Mouse (Mus musculus) fibroblast of lung, adult 2 months (primary cell): Measurements from ENCODE around the gene Carhsp1.

Experiments used
- DNase-seq: peaks from one replicate; pipeline ENCODE4 v3.0.0-alpha.2; 2011; ENCODE audit warnings: low read depth

Gene Carhsp1

DNA sequence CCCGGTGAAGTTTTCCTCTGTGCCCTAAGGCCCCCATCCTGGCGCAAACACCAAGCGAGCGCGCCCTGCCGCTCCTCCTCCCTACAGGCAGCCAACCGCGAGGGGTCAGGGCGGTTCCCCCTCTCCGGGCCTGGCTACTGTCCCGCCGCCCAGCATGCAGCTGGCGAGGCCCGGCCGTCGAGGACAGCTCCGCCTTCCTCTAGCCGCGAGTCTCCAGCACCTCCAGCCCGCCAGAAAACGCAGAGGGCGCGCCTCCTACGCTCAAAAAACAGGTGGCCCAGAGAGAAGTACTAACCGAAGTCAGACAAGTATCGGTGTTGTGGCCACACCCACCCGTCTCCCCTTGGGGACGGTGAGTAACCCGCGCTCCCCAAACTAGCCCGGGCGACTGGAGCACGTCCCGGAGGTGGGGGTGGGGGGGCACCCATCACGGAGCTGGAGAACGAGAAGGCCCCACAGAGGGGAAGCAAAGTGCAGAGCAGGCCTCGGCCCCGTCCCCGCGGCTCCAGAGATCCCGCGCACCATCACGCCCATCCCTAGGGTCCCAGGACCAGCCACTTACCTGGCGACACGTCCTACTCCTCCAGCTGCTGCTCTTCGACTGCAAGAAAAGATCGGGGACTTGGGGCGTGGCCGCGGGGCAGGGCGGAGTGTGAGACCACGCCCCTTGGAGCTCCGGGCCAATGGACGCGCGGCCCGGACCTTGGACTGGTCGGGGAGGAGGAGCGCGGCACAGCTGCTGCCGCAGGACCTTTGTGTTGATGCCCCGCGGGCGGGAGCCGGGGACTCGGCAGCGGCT is at the start of gene Carhsp1:
Carhsp1 (minus strand) TSS at position 605 of the 799 bp plus-strand sequence.
- peak; percentile 79 for DNase-seq

DNA sequence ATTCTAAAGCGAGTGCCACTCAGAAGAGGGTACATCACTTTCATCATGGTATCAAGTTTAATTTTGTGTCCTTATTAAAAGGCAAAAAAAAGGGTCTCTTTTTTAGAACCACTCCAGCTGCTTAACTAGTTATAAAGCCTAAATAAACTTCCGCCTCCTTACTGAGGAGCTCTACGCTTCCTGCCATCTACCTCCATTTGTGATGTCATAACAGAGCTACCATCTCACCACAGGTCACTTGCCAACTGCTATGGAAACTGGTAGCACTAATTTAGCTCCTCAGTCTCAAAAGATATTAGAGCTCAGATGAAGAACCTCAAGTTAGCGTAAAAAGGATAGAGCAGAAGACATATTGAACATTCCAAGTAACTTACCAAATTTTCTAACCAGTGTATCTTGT is 48.5 kb upstream of the Carhsp1 start:
- no peak for DNase-seq

DNA sequence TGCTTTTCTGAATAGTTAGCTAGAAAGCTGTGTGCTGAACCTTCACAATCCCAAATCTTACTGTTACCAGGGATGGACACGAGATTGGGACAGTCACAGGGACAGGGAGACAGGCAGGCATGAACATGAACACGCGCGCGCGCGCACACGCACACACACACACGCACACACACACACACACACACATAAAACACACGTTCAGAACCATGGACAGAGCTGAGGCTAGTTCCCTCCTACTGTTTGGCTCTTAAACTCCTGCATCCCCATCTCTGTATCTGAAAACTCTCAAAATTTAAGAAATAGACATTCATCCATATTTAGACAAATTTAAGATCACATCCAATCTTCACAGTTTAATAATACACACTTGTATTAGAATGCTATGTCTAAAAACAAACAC is 45.8 kb upstream of the Carhsp1 start:
- DNase-seq, result no peak

DNA sequence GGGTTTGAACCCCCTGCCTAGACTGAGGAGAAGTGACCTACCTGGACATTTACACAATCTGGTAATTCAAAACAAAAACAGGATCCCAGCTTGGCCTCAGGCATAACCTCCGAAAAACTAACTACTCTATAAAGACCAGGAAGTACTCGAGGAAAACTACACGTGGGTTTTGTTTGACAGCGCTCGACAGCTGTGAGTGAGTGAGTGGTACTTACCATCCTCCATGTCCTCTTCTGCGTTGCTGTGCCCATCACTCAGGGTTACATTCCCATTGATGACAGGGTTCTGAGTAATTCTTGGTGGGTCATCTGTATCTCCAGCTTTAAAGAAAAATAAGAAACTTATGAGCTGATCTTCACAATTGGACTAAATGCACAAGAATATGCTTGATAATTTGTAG is 44.3 kb upstream of the Carhsp1 start:
- DNase-seq, result no peak

DNA sequence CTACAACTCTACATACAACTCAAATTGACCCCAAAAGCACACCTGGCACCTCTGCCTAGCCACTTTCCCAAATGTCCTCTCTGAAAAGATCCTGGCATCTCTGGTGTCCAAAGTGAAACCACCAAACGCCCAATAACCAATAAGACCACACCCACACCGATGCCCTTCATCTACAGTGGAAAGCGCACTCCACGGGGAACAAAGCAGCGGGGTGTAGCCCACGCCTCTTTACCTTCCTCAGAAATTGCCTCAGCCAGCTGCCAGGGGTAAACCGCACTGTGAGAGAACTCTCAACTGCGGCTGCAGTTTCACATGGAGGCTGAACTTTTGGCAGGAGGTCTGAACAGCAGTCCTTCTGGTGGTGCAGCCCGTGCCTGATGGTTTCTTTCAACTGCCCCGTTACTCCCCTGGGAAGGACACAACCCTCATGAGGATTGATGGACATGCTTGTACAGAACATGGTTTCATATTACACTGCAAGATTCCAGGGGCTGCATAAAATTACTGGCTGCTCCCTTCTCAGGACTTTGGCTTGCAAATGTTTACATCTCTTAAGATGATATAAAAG is 43.6 kb upstream of the Carhsp1 start:
- no peak for DNase-seq

DNA sequence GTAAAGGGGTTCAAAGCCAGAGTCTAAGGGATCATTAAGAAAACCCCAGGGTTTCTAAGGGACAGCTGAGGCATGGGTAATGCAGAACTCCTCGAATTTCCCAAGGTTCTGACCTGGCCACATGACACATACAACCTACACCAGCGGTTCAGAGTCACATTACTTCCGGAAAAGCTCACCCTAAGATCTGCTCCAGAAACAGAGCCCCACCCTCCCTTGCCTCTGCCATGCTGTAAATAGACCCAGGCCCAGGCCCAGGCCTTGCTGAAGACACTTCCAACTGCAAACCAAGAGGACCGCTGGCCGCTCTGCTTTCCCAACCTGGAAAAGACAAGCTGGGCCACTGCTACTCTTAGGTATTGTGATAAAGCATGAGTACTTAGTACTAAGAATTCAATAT is 42.9 kb upstream of the Carhsp1 start:
- no peak for DNase-seq

DNA sequence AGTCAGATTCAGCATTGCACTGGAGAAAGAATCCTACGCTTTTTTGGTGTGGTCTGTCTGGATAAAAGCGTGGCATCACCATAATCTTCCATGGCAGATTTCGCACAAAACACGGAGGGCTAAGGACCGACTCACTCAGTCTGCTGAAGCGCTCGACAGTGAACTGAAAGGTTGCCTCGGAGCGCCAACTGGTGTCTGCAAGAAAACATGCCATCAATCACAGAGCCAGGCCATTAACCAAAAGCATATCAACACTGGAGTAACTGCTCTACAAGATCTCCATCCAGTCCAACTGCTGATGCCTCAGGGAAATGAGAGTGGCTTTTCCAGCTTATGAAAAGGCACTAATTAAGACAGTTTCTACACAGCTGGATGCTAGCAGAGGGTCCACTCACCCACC is 40.0 kb upstream of the Carhsp1 start:
- no peak for DNase-seq

DNA sequence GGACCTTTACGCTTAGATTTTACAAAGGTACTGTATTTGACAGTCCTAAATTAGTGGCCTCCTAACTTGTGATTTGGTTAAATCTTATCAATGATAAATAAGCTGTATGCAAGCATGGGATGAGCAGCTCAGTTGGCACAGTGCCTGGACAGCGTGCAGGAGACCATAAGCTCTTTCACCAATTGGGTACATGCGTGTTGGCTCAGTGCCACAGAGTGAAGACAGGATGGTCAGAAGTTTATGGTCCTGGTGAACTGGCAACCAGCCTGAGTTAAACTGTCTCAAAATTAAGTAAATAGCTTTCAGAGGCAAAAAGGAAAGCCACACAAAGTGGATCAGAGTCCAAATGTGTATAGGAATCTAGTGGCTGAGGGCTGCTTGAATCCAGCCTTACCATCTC is 28.6 kb upstream of the Carhsp1 start:
- no peak for DNase-seq

DNA sequence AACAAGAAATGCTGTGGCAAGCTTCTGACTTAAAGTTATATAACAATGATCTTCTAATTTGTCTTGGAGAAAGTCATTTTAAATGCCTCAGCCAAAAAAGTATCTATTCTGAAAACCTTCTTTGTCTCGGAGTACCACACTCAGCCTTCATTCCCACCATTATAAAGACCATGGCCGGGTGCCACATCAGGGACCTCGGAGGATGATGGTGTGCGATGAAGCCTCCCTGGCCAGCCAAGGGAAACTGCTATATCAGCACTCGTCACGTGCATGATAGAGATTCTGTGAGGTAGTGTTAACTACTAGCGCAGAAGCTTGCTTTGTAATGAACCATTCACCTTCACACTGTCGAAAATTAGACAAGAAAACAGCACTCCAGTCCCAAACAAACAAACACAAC is 27.6 kb upstream of the Carhsp1 start:
- no peak for DNase-seq

DNA sequence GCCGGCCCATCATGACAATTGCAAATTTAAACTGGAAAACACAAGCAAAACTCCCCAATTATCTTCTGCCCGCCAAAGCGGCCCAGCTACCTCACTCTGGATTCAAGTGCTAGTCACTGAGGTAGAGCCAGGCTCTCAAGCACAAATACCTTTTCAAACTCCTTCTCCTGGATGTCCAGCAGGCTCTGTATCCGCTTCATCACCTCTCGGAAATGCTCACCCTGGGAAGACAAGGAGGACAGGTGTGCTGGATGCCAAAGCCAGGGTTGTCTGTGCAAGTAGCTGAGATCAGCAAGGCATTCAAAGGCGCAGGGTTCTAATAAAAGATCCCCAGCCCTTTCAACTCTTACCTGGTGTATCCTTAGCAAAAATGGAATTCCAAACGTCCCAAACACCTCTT is 19.3 kb upstream of the Carhsp1 start:
- no peak for DNase-seq

DNA sequence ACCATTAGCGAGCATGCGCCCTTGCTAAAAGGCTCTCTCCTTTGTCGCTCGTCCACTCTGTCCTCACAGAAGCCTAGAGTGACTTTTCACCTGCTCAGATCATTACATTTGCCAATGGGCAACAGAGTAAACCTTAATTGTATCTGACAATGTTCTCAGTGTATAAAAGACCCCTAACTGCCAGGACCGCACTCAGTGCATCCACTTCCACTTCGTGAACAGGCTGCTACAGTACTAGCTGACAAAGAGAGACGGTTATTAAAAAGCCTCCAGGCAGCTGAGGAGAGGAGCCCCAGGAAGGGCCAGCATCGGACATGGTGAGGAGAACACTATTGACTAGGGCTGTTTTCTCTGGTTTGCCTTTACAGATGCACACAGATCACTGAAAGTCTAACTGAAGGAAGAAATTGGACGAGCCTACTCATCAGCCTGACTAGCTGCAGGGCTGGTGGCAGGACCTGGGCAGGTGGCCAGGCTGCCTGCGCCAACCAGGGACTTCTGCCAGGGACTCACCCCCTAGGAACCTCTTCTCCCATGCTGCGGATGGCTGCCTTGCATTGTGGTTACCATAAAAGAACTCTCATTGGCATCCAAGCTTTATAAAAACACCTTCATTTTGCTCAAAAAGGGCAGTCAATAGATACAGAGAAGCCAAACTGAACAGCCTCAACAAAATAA is 18.2 kb upstream of the Carhsp1 start:
- DNase-seq, result no peak

DNA sequence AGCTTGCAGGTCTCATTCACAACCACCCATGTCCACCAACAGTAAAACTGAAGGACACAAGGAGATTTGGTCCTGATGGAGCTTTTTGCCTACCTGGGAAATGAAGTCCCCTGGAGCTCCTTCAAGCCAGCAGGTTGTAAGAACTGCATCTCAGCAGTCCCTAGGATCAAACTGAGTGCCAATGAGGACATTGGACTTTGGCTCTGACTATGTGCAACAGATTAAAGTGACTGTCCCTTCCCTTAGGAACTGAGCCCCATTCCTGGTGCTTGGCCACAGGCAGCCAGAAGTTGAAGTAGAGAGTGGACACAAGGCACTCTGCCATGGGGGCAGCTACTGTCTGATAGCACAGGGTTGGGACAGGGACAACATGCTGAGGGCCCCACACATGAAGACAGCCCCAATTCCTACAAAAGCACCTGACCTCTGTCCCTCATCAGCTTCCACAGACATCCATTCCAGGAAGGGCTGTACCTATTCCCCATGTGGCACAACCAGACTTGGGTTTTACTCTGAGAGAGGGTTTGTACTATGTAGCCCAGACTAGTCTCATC is 15.7 kb upstream of the Carhsp1 start:
- DNase-seq, result no peak

DNA sequence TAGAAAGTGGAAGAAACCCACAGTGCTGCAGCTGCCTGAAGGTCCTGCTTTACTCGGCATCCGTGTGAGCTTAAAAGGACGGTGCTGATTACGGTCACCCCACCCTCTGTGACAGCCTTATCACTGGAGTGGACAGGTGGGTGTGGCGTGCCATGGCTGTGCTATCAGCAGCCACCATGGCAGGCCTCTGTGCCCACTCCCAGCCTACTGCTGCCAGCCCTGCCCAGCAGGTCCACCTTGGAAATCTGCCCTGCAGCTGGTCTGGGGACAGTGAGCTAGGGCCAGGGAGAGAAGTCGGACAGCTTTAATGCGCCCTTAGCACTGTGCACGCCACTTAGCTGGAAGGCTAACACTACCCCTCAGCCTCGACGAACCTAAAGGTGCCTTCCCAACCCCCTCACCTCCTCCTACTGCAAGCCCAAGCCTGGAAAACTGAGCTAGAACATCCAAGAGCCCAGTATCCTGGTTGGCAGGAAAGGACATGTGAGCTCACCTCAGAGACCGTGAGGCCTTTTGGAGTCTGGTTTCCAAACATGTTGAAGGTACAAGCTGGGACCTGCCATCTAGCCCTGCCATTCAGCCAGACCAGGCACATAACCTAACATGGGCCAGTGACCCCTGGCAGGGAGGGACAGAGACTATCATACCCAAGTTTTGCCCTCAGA is 15.0 kb upstream of the Carhsp1 start:
- no peak for DNase-seq

DNA sequence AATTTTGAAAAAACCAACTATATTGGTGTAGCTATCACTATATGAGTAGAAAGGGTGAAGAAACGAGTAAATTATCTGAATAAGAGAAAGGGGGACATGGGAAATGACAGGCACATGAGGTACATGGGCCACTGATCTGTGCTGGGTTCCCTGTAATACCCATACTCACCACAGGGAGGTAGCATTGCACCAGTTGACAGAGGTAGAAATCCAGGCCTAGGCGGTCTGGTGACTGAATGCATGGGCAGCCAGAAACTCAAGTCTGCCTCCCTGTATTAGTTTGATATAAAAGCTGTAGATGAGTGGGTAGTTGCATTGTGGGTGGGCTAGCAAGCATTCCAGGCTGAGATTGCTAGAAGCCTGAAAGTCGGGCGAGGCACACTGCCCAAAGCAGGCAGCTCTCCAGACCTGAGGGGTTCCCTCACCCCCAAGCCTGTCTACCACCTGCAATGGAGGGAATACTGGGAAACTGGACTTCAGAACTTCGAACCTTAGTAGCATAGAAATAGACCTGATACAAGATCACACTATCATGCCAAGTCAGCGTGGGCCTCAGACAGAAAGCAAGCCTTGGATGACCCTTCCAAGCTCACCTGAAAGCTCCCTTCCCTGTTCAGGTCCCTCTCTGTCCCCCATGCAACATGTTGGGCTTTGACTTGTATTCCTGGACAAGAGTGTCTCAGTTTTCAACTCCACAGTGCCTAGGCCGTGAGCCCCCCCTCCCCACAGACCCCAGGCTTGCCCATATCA is 14.3 kb upstream of the Carhsp1 start:
- peak; percentile 43 for DNase-seq

DNA sequence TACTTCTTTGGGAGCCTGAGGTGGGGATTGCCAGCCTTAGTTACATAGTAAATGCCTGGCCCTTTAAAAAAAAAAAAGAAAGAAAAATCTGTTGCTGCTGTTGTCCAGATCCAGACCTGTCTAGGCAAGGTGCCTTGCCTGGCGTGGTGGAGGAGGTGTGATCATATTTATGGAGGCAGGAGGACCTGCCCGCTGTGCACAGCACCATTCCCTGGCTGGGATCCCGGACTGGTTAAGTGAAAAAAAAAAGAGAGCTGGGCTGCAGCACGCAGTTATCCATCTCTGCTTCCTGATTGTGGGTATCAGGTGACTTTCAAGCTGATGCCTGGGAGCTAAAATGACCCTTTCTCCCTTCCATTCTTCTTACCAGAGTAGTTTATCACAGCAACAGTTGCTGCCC is 13.1 kb upstream of the Carhsp1 start:
- no peak for DNase-seq

DNA sequence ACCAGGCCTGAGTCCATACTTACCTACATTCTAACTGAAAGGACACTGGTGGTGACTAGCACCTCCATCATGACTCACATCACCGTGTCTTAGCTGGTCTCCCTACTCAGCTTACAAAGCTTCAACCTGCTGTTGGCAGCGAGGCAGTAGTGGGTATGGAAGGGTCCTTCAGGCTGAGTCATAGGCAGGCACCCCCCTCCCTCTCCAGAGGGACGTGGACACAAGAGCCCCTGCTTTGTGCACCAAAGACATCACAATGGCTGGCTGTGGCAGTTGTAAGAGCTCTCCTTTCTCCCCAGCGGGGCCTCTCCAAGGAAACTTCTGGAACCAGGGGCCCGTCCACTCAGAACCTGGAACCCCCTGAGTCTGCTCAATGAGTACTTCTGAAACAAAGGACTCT is 8.5 kb upstream of the Carhsp1 start, which contains the start of gene Gm5767:
Gm5767 (plus strand) TSS at position 301 of the 400 bp plus-strand sequence.
- no peak for DNase-seq

DNA sequence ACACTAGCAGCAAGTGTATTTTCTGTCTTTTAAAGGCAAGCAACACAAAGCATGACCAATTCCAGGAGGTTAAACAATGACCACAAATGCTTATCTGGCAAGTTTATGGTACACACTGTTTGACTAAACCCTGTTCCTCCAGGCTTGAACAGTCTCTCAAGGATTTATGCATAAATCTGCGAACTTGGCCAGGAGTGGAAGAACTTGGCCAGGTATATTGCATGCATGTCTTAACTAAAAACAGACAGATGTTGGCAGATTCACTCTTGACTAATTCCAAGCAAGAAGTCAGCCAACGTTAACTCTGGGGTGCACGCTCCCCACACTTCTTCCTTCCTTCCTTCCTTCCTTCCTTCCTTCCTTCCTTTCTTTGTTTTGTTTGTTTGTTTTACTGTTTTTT is 7.8 kb upstream of the Carhsp1 start:
- DNase-seq, result no peak

DNA sequence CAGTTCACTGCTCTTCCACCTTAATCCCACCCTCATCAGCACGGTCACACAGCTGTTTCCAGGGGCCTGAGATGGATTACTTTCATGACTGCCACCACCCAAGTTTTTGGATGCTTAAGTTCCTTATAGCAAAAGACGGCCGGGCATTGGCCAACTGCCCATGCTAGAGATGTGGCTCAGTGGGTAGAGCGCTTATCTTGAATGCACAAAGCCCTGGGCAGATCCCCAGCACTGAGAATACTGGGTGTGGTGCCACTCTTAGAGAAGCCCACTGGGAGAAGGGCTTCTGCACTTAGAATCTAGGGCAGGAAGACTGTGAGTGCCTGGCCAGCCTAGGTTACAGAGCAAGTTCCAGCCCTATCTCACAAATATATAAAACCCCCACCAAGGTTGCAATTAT is 6.7 kb upstream of the Carhsp1 start:
- DNase-seq, result no peak

DNA sequence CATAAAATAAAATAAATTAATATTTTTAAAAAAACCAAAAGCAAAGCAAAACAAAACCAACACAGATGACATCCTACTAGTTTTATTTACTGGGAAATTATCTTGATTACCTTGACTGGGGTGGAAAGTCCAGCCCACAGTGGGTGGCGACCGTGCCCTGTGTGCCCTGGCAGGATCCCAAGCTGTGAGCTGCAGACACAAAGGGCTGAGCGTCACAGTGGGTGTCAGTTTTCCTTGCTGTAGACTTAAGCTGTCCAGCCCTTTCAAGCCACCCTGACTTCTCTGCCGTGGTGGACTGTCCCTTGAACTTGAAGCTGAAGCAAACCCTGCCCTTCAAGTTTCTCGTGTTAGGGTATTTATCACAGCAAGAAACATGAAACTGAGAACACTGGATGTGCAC is 6.1 kb upstream of the Carhsp1 start:
- DNase-seq, result no peak

DNA sequence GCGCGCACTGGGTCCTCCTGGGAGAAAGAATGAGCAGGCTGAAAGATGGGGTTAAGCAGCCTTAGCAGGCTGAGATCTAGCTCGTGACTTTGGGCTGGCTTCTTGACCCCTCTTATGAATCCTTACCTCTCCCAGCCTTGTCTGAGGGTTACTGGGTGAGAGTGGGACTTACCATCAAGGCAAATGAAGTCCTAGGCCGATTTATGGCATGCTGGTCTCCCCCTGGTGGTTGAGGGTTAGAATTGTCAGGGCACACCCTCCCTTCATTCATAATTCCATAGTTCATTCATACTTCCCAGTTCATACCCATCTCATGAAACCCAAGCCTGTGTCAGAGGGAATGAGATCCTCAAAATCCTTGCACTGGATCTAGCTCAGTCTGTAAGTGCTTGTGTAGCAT is 4.8 kb upstream of the Carhsp1 start:
- DNase-seq, result no peak

DNA sequence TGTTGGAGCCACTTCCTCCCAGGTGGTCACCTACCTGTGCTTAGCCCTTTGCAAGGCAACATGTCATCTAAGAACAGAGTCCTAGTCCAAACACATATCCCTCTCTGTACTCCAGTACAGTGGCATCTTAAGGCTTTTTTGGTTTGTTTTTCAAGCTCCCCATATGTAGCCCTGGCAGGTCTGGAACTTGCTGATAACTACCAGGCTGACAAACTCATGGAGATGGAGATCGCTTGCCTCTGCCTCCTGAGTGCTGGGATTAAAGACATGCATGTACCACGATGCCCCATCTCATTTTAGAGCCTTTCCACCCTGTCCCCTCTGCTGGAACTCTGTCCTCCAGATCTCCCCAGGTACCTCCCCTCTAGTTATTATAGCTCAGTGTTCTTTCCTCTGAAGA is 4.3 kb upstream of the Carhsp1 start:
- no peak for DNase-seq

DNA sequence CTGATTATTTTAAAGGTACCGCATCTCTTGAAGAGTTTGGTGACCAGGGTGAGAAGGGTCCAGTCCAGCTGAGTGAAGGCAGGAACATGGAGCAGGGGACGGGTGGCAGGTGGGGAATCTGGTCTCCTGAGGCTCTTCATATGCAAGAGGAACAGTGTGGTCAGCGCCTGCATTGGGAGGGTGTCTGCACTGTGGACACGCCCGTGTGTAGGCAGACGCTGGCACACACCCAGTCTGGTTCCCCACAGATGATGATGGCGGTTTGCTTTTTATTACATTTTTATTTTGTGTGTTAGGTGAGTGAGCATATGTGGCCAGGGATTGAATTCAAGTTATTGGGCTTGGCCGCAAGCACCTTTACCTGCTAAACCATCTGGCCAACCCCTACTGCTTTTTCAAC is 3.6 kb upstream of the Carhsp1 start:
- DNase-seq, result no peak
